Mouse (Mus musculus) regulatory T cell (primary cell): ENCODE results near the gene Gm10073.
"Not testable (repeated sequence)": the region's sequence is repeated elsewhere in the genome, so short reads cannot be mapped to it uniquely, and the experiment has no call there.

Experiments
- in situ Hi-C: fragments of 300-600 bp; cut with MboI, MseI; formaldehyde crosslinking; loops from one replicate; pipeline ENCODE4 v1.15.1; 2025; ENCODE audit warnings: high pct_unique_total_duplicates

The Gm10073 gene

GRCm38 (mm10) chr8:106573168-106573567 lies at the start of gene Gm10073:
Gm10073 (minus strand) TSS chr8:106573461.
- in situ Hi-C loops: not testable (repeated sequence)

GRCm38 (mm10) chr8:106623016-106623415 lies 49.8 kb upstream of the Gm10073 start:
- in situ Hi-C loops: no loop called here

GRCm38 (mm10) chr8:106620488-106620887 lies 47.2 kb upstream of the Gm10073 start:
- in situ Hi-C loops: no loop called here

- in situ Hi-C loops: no loop called here
Observed at GRCm38 (mm10) chr8:106619549-106620245, 46.4 kb upstream of the Gm10073 start.

GRCm38 (mm10) chr8:106618324-106618723 lies 45.1 kb upstream of the Gm10073 start:
- in situ Hi-C loops: no loop called here

- in situ Hi-C loops: no loop called here
Observed at GRCm38 (mm10) chr8:106617865-106618264, 44.6 kb upstream of the Gm10073 start.

GRCm38 (mm10) chr8:106617196-106617595 lies 43.9 kb upstream of the Gm10073 start:
- in situ Hi-C loops: no loop called here

GRCm38 (mm10) chr8:106616679-106617078 lies 43.4 kb upstream of the Gm10073 start:
- in situ Hi-C loops: no loop called here

GRCm38 (mm10) chr8:106615661-106616299 lies 42.5 kb upstream of the Gm10073 start:
- in situ Hi-C loops: no loop called here

- in situ Hi-C loops: no loop called here
Observed at GRCm38 (mm10) chr8:106614704-106615103, 41.4 kb upstream of the Gm10073 start.

GRCm38 (mm10) chr8:106612047-106612446 lies 38.8 kb upstream of the Gm10073 start:
- in situ Hi-C loops: no loop called here

- in situ Hi-C loops: no loop called here
Observed at GRCm38 (mm10) chr8:106610958-106611640, 37.8 kb upstream of the Gm10073 start.

GRCm38 (mm10) chr8:106609076-106609903 lies 36.0 kb upstream of the Gm10073 start:
- in situ Hi-C loops: loop anchor here (10.0 kb wide), 1 partner anchor 1294 kb away; no protein-coding TSS in a partner anchor

- in situ Hi-C loops: loop anchor here (10.0 kb wide), 1 partner anchor 1294 kb away; no protein-coding TSS in a partner anchor
Observed at GRCm38 (mm10) chr8:106608425-106608824, 35.2 kb upstream of the Gm10073 start.

GRCm38 (mm10) chr8:106607783-106608182 lies 34.5 kb upstream of the Gm10073 start:
- in situ Hi-C loops: loop anchor here (10.0 kb wide), 1 partner anchor 1293 kb away; no protein-coding TSS in a partner anchor

- in situ Hi-C loops: loop anchor here (10.0 kb wide), 1 partner anchor 1292 kb away; no protein-coding TSS in a partner anchor
Observed at GRCm38 (mm10) chr8:106606601-106607145, 33.4 kb upstream of the Gm10073 start.

GRCm38 (mm10) chr8:106606121-106606520 lies 32.9 kb upstream of the Gm10073 start:
- in situ Hi-C loops: loop anchor here (10.0 kb wide), 1 partner anchor 1291 kb away; no protein-coding TSS in a partner anchor

GRCm38 (mm10) chr8:106605657-106606056 lies 32.4 kb upstream of the Gm10073 start:
- in situ Hi-C loops: loop anchor here (10.0 kb wide), 1 partner anchor 1291 kb away; no protein-coding TSS in a partner anchor

GRCm38 (mm10) chr8:106603933-106604332 lies 30.7 kb upstream of the Gm10073 start:
- in situ Hi-C loops: loop anchor here (10.0 kb wide), 1 partner anchor 1289 kb away; no protein-coding TSS in a partner anchor

GRCm38 (mm10) chr8:106603131-106603819 lies 30.0 kb upstream of the Gm10073 start, which contains the start of gene Cdh1:
Cdh1 (plus strand) TSS chr8:106603351.
- in situ Hi-C loops: loop anchor here (10.0 kb wide), 1 partner anchor 1288 kb away; no protein-coding TSS in a partner anchor
